Mouse (Mus musculus) frontal cortex, adult 2 months (tissue): ENCODE results near the gene Hist1h4b. TPM values are rescaled to one million over a fixed set of nuclear protein-coding genes. Genes with fewer than 3 reads are reported as not detected.

ENCODE experiments used
- DNase-seq, 2 experiments: peaks; one replicate each; pipeline ENCODE4 v3.0.0; 2022; ENCODE audit warnings: low spot score in 1 of 2; ENCODE audit errors: extremely low spot score in 1 of 2
- polyA plus RNA-seq: library from polyadenylated mRNA; depleted of rRNA; stranded (reverse); fragments of >200 nt; gene quantifications from 2 replicates; pipeline ENCODE4 v1.2.3, GENCODE M21; 2012; rRNA removed

Hist1h4b gene
- polyA plus RNA-seq, 1 experiment, result 2.9 TPM

- no peak for DNase-seq
These were observed 22.2 kb downstream of the Hist1h4b start for GRCm38 (mm10) chr13:23779025-23779424.

- DNase-seq, result peak; percentile 4 to 79
These were observed 35.7 kb downstream of the Hist1h4b start for GRCm38 (mm10) chr13:23792520-23792919.

- DNase-seq, result no peak
These were observed 42.6 kb downstream of the Hist1h4b start for GRCm38 (mm10) chr13:23799405-23799804.

DNA sequence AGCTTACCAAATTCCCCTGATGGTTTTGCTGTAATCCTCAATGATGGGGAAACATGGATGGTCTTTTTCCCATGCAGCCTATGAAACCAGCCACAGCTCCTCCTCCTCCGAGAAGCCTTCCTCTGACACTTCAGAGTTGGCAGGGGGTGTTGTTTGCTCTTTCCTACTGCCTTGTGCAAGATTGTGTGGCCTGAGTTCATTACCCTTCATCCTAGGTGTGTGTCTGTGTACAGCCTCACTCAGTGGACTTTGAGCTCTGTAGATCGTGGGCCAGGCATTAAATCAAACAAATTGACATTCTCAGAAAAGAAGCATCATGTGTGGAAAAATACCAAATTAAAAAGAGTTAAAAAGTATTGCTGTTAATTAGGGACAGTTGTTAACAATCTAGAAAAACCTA, 47.7 kb downstream of the Hist1h4b start:
- no peak for DNase-seq

DNA sequence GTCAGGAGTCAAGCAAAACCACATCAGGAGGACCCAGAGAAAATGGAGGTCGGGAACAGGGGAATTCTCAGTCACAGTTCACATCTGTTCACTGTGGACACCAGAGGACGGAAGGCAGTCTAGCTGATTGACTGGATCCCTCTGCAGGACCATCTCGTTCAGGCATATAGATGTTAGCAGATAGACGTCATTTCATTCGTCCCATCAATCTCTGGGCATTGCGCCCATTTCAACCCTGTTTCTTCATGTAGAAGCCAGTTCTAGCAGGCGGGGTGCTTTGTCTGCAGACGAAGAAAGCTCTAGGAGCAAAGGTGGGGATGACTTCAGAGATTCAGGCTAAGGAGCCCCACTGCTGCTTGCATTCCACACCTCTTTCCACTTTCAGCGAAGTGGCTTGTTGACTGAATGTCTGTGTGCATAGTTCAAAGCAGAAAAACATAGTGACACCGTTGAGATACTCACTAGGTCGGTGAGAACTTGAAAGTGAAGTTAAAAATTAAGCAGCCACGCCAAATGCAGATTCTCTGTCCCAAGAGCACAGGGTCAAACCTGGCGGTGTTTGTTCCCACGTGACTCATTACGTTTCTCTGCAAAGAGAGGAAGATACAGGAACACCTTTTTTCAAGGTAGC, 49.7 kb downstream of the Hist1h4b start, which contains the start of gene Slc17a2:
Gene Slc17a2 (plus strand): TSS at position 572 of the 631 bp plus-strand sequence.
- no peak for DNase-seq

Other genes with a start within 250 kb of the Hist1h4b start
- gene Hist1h4h, start 226.0 kb upstream of the Hist1h4b start, polyA plus RNA-seq, result 26.6 and 33.5 TPM in 2 replicates
- 3.9 and 9.2 TPM in 2 replicates for gene Hist1h2af, start 223.1 kb upstream of the Hist1h4b start, polyA plus RNA-seq
- 0.46 and 0.82 TPM in 2 replicates for gene Hist1h3g, start 221.6 kb upstream of the Hist1h4b start, polyA plus RNA-seq
- gene Hist1h2bh, start 213.6 kb upstream of the Hist1h4b start, polyA plus RNA-seq, result 0.15 and 0.44 TPM in 2 replicates
- 0.22 and 0.59 TPM in 2 replicates for gene Hist1h3f, start 213.0 kb upstream of the Hist1h4b start, polyA plus RNA-seq
- gene Hist1h4f, start 205.4 kb upstream of the Hist1h4b start, polyA plus RNA-seq, result 2.8 and 3.7 TPM in 2 replicates
- 0.14 and 0.19 TPM in 2 replicates for gene Hist1h1d, start 203.8 kb upstream of the Hist1h4b start, polyA plus RNA-seq
- 2.2 and 3.3 TPM in 2 replicates for gene Hist1h3e, start 194.6 kb upstream of the Hist1h4b start, polyA plus RNA-seq
- 0.56 and 1.7 TPM in 2 replicates for gene Hist1h2ae, start 185.8 kb upstream of the Hist1h4b start, polyA plus RNA-seq
- gene Hist1h2bg, start 185.6 kb upstream of the Hist1h4b start, polyA plus RNA-seq, result 9.7 and 10.4 TPM in 2 replicates
- gene Hist1h2bf, start 182.8 kb upstream of the Hist1h4b start, polyA plus RNA-seq, result 0.80 and 1.6 TPM in 2 replicates
- 1.6 and 1.9 TPM in 2 replicates for gene Hist1h2ad, start 182.6 kb upstream of the Hist1h4b start, polyA plus RNA-seq
- gene Hist1h3d, start 181.2 kb upstream of the Hist1h4b start, polyA plus RNA-seq, result 2.8 and 3.4 TPM in 2 replicates
- gene Hist1h4d, start 175.4 kb upstream of the Hist1h4b start, polyA plus RNA-seq, result 3.4 and 4.3 TPM in 2 replicates
- gene Hist1h2be, start 135.9 kb upstream of the Hist1h4b start, polyA plus RNA-seq, result 4.3 and 4.7 TPM in 2 replicates
- 2.8 and 3.3 TPM in 2 replicates for gene Hist1h1e, start 134.5 kb upstream of the Hist1h4b start, polyA plus RNA-seq
- gene Hist1h2ac, start 73.1 kb upstream of the Hist1h4b start, polyA plus RNA-seq, result 1.7 and 2.1 TPM in 2 replicates
- 154 and 172 TPM in 2 replicates for gene Hist1h2bc, start 72.8 kb upstream of the Hist1h4b start, polyA plus RNA-seq
- not detected in 2 replicates for gene Hist1h1t, start 61.2 kb upstream of the Hist1h4b start, polyA plus RNA-seq
- gene Hist1h4c, start 58.6 kb upstream of the Hist1h4b start, polyA plus RNA-seq, result 3.1 and 3.3 TPM in 2 replicates
- gene Hfe, start 46.2 kb upstream of the Hist1h4b start, polyA plus RNA-seq, result 3.8 and 4.4 TPM in 2 replicates
- 40.7 and 52.1 TPM in 2 replicates for gene Hist1h1c, start 18.2 kb upstream of the Hist1h4b start, polyA plus RNA-seq
- gene Hist1h3c, start 11.4 kb upstream of the Hist1h4b start, polyA plus RNA-seq, result 0.24 and 0.46 TPM in 2 replicates
- 0.74 and 1.3 TPM in 2 replicates for gene Hist1h2bb, start 10.3 kb upstream of the Hist1h4b start, polyA plus RNA-seq
- 0.82 and 2.8 TPM in 2 replicates for gene Hist1h2ab, start 5.9 kb upstream of the Hist1h4b start, polyA plus RNA-seq
- gene Hist1h3b, start 4.7 kb upstream of the Hist1h4b start, polyA plus RNA-seq, result 0.76 and 1.1 TPM in 2 replicates
- 3.8 and 4.6 TPM in 2 replicates for gene Hist1h4a, start 4.2 kb downstream of the Hist1h4b start, polyA plus RNA-seq
- gene Hist1h3a, start 5.4 kb downstream of the Hist1h4b start, polyA plus RNA-seq, result 0.86 and 1.2 TPM in 2 replicates
- 0.36 and 0.58 TPM in 2 replicates for gene Hist1h1a, start 6.7 kb downstream of the Hist1h4b start, polyA plus RNA-seq
- gene Trim38, start 12.9 kb downstream of the Hist1h4b start, polyA plus RNA-seq, result 0.24 and 0.40 TPM in 2 replicates
- 0.02 and 0.04 TPM in 2 replicates for gene Slc17a2, start 50.0 kb downstream of the Hist1h4b start, polyA plus RNA-seq
- not detected in 2 replicates for gene Slc17a3, start 82.4 kb downstream of the Hist1h4b start, polyA plus RNA-seq
- gene Slc17a1, start 110.7 kb downstream of the Hist1h4b start, polyA plus RNA-seq, result not detected in 2 replicates
- not detected in 2 replicates for gene Slc17a4, start 158.0 kb downstream of the Hist1h4b start, polyA plus RNA-seq
- gene Hist1h2ba, start 177.1 kb downstream of the Hist1h4b start, polyA plus RNA-seq, result not detected in 2 replicates
- gene Hist1h2aa, start 177.4 kb downstream of the Hist1h4b start, polyA plus RNA-seq, result not detected in 2 replicates
- gene Scgn, start 234.2 kb downstream of the Hist1h4b start, polyA plus RNA-seq, result 30.6 and 32.2 TPM in 2 replicates